Mouse (Mus musculus): ENCODE results near the gene Depdc5.

DNA sequence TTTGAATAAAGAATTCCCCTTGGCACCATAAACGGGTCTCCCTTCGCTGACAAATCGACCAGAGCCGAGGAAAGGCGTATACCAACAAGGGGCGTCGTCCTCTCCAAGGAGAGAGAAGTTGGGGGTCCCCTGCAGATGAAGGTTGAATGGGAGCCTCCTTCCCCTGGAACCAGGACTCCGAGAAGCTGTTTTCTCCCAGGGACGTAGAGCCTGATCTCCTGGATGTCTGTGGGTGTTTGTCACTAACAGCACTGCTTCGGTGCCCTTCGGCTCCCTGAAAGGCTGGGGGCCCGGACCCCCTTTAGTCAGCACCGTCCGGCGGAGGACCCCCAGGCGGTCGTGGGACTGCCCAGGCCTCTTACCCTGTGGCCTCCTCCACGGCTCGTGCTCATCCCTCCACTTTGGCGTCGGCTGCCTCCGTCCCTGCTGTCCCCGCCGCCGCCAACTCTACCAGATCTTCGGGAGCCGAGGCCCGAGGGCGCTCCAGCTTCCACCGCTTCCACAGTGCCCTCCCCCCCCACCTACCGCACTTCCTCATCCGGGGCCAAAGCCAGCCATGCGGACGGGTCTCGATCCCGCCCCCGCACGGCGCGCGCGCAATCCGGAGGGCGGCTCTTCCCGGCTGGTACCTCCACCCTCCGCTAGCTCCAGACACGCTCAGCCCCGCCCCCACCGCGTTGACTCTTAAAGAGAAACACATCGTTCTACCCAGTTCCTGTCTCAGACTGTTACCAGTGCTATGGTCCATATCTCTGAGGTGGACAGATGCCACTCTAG is 9.6 kb upstream of the Depdc5 start, which contains the start of gene Prr14l:
- TF ChIP-seq TAL1 (IDR thresholded peaks at IDR 0.05; ENCODE audit: low read length), result no peak
- TF ChIP-seq GATA1 (IDR thresholded peaks at IDR 0.05; ENCODE audit: low read length), result no peak

Measured in erythroblast, embryonic 14.5 days (primary cell).